Mouse (Mus musculus): ENCODE results near the gene Pla1a.

DNA sequence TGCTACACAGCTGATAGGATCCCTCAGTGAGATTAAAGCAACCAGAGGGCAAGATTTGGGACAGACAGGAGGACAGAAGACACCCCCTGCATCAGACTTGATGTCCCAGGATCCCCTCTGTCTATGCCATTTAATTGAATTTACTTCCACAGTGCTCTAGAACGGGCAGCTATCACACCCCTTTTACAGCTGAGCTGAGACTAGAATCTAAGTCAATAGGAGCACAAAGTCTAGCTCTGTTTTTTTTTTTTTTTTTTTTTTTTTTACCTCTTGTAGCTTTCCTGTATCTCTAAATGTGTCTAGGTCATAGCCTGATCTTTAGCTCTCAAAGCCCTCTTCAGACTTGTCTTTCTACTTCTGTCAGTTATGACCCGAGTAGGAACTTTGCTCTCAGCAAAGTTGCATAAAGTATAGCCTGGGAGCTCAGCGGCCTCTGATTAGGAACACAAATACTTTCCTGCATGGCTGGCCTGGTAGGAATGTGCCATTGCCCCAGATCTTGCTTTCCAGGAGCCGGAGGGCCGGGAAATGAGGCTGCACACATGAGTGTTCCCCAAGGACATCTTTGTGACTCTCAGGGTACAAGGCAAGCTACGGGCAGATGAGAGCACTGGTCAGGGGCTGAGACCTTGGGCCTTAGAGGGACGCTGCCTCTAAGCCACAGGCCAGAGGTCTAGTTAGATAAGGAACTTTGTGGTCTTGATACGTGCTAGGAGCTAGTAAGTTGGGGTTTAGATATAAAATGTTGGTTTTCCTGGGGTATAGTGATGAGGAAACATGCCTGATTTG lies 35.2 kb upstream of the Pla1a start:
- TF ChIP-seq CTCF (IDR thresholded peaks at IDR 0.05; ENCODE audit: borderline replicate concordance, insufficient read depth, low read depth, low read length) (no peak), POLR2A (IDR thresholded peaks at IDR 0.05; ENCODE audit: borderline replicate concordance, insufficient read depth, low read length) (no peak)

Measured in cerebellum, adult 2 months (tissue).